Mouse (Mus musculus) neural tube, embryonic 10.5 days (tissue): ENCODE measurements around the gene Runx3.

ENCODE experiments used
- DNase-seq: peaks from one replicate; pipeline ENCODE4 v3.0.0-alpha.2; 2017; ENCODE audit warnings: low spot score; ENCODE audit errors: extremely low spot score

Runx3 gene

GRCm38 (mm10) chr4:135209846-135210245 lies 89.4 kb downstream of the Runx3 start:
- no peak for DNase-seq

GRCm38 (mm10) chr4:135219652-135220051 lies 99.2 kb downstream of the Runx3 start:
- peak; percentile 44 for DNase-seq

- DNase-seq, result no peak
These were observed 100.2 kb downstream of the Runx3 start for GRCm38 (mm10) chr4:135220641-135221040.

GRCm38 (mm10) chr4:135221632-135222407 lies 101.4 kb downstream of the Runx3 start:
- DNase-seq, result no peak

GRCm38 (mm10) chr4:135223808-135224207 lies 103.4 kb downstream of the Runx3 start:
- DNase-seq, result no peak

GRCm38 (mm10) chr4:135226008-135226667 lies 105.7 kb downstream of the Runx3 start:
- DNase-seq, result no peak
